Mouse (Mus musculus) CD8-positive naive resting alpha-beta T cell, adult 2 months (primary cell): ENCODE measurements around the gene B230217C12Rik.

Experiments
- DNase-seq, 2 experiments: peaks; one replicate each; pipeline ENCODE4 v3.0.0; 2022; ENCODE audit warnings: low read depth in 2 of 2, low spot score in 2 of 2

The B230217C12Rik gene

DNA sequence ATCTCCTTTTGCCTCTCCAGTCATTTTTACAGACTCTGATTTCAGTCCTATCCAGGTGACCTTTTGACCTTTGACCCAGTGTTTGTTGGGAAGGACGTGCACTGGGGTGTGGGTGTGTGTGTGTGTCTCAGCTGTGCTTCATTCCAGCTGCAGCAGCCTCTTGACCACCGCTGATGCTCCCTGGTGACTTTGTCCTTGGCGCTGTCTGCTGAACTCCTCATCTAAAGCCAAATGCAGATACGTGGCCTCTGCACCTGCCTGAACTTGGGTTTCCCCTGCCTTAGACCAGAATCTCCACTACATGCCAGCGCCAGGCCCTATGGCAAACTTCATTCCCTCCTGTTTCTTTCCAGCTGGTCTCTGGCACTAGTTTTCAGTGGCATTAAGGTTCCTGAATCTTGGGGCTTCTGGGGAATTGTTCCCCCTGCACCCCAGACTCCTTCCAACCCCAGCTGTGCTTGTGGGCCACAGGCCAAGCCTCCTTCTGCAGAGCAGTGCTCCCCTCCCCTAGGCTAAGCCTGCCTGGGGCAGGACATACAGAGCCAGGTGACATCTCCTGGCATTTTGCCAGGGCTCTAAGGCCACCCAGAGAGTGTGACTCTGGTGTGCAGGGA is 31.9 kb upstream of the B230217C12Rik start:
- no peak for DNase-seq

DNA sequence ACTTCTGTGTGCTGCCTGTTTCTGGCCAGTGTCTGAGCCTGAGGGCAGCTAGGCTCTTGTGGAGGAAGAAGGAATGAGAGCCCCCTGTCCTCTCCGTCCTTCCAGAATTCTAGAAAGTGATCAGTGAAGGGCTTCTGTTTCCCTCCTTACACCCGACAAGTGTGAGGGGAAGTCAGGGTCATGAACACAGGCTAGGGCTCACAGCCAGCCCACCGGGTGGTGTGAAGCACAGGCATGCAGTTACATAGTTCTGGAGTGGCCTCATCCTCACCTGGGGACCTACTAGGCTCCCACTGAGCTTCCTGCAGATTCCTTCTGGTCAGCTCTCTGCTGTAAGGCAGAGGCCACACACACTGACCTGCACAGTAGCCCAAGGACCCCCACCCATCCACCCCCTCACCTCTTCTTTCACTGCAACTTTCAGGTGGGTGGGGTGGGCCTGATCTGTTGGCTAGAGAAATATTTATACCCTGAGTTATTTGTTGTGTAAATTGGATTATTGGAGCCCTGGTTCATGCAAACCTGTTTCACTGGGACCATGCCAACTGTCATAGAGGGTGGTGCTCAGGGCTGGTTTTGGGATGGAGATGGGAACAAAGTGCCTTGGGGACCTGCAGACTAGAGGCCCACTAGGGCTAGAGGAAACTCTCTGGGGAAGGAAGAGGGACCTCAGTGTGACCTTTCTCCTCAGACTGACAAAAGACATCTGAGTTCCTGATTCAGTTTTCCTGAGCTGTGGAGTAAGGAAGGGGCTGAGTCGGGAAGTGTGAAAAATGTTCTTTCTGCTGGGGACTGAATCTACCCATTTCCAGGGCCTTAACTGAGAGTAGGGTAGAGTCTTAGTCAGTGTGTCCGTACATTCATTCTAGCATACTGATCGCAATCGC is 31.1 kb upstream of the B230217C12Rik start:
- no peak for DNase-seq

DNA sequence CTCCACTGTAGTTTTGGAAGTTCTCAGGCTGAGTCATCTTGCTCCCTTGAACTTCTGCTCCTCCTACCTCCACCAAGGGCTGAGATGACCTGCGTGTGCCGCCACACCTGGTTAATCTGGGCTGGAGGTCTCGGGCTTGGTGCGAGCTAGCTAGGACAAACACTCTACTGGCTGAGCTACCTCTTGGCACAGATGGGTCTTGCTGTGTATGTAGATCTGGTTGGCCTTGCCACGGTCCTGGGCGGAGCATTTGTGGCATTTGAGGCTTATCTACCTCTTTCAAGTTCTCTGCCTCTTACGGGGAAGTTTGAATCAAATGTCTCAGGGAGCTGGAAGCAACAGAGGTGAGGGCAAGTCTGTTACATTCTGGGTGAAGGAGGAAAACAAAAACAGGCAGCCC is 30.2 kb upstream of the B230217C12Rik start:
- peak; percentile 63 to 73 for DNase-seq

DNA sequence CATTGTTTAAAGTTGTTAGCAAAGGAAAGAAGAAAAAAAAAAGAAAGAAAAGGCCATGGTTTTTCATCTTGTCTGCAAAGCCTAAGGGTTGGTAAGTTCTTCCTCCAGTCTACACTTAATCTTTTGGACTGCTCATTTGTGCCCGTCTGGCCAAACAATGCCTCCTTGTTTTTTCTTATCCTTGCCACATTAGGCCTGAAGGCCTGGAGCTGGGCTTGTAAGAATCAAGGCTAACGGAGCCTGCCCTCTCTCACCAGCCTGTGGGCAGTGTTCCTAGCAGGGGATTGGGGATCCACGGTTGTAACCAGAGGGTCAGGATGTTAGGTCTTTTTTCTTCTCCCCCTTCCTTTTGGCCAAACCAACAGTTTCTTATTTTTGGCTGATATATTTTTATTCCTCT is 29.6 kb upstream of the B230217C12Rik start:
- no peak for DNase-seq

DNA sequence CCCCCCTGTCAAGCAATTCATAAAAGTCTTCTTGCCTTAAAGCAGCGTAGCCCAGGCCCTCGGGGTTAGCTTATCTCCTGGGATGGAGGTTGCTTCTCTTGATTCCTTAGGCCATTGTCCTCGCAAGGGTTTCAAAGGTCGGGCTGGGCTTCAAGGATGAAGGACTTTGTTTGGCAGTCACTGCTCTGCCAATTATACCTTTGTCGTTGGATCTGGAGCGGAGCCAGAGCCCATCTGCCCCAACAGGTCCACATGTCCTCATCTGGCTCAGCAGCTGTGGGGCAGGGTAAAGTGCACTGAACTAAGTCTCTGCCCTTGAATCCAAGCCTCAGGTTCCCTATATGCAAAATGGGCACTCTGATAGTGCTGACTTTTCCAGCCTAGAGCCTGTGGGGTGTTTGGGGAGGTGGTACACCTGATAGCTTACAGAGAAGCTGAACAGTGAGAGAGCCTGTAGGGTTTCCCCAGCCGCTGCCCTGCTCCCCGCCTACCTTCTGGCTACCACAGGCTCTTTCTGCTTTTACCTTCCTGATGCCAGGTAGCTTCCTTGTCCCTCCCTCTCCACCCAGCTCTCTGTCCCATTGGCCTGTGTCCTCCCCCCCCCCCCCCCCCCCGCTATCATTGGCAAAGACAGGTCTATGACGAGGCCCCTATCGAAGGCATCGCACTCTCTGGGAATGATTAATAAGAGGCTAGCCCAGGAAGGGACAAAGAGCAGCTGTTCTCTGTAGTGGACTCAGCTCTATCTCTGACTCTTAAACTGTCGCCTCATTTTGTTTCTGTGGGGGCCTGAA is 28.8 kb upstream of the B230217C12Rik start:
- DNase-seq: no peak

DNA sequence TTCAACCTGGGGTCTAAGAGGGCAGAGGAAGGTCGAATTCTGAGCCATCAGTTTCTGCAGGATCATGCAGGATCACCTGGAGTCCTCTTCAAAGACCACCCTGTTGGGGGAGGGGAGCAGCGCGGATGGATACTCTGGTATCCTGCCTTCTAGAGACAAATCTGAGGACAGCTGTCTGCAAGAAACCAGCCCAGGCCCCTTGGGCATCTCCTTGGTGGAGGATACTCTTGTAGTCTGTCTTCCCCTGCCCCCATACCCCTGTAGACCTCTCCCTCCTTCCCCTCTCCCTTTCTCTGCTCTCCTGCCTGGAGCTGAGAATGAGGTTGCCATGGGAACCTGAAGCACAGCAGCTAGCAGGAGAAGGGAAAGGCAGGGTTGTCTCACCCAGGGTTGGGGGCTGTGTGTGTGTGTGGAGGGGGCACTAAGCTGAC is 28.1 kb upstream of the B230217C12Rik start:
- no peak for DNase-seq

DNA sequence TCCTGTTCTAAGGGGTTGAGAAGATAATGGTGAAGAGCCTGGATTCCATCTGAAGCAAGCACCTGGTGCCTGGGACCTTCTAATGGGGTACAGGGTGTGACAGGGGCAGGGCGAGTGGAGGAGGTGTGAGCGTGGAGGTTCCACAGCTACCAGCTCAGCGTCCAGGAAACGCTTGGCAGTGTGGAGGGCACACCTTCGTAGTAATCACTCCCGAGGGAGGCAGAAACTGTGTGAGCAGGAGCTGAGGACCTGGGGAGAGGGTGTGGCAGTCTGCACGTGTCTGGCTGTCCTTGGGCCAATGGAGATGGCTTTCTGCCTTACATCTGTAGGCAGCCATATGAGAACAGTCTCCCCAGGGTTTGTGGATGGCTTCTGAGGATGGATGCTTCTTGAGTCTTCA is 27.5 kb upstream of the B230217C12Rik start:
- DNase-seq: no peak

DNA sequence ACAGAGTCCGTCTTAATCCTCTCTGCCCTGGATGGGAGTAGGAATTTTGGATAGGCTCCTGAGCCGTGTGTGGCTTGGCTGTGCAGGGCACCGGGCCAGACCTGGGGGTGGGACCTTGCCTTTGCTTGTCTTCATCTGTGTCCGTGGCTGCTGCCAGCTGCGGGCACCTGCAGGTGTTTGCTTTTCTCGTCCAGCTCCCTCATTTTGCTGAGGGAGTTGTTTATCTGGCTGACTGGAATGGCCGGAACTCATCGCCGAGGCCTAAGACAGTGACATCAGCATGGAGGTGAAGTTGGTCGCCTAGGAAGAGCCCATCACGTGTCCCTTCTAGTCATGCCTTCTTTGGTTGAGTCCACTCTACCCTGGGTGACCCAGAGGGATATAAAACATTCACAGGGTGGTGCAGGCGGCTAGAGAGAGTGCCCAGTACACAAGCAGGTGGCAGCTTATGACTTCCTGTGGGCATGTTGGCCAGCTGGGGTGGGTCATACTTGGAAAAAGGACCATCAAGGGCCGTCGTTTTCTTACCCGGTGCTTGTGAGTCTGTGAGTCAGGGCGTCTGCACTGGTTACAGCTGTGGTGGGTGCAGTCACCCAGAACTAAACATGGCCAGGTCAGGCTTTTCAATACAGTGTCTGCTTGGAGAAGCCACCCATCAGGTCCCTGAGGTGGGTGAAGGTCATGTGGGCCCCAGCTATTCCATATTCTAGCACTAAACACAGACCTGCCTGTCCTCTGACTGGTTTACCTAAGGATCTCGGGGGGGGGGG is 26.6 kb upstream of the B230217C12Rik start:
- no peak for DNase-seq

DNA sequence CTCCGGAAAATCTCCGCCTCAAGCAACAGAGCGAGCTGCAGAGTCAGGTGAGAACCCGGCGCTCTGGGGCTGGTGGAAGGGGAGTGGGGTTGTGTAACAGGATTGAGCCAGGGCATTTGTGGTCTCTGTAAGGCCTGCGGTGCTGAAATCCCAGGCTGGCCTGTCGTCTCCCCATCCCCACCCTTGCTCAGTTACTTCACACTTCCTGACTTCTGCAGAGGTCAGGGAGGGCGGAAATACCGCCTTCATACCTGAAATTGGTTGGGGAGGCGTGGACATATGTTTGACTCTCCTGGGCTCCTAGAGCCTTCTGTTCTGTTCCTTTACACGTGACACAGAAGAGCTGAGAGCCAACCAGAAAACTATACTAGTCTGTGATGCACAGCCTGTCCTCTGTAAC is 24.8 kb upstream of the B230217C12Rik start:
- DNase-seq: no peak

DNA sequence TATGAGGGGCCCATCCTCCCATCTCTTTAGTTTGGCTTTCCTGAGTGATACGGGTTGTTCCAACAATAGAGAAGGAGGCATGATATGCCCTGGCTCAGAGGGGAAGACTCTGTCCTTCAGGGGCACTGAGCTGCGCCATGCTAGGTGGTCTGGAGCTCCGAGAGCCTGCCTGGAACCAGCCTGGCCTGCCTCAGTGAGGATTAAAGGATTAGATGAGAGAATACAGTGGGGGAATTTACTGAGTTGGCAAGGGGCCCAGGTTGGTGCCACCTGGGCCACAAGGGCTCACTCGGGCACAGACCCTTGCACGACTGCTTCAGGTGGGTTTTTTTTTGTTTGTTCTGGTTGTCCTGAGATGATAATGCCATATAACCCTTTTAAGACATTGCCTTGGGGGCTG is 24.4 kb upstream of the B230217C12Rik start:
- no peak for DNase-seq

DNA sequence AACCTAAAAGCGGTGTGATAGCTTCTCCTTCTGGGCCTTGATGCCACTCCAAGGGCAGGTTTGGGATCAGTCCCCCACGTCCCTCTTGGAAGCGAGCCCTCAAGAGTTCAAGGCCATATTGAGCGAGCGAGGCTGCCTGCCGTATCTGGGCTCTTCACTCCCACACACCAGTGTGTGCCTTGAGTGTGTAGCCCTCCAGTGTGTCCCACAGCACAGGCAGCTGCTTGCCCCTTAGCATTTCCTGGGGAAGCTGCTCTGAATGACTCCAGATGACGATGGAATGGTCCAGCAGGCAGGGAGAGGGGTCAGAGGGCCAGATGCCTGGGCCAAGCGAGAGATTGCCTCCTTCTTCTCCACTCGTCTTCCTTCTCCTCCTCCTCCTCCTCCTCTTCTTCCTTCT is 23.7 kb upstream of the B230217C12Rik start:
- no peak for DNase-seq

DNA sequence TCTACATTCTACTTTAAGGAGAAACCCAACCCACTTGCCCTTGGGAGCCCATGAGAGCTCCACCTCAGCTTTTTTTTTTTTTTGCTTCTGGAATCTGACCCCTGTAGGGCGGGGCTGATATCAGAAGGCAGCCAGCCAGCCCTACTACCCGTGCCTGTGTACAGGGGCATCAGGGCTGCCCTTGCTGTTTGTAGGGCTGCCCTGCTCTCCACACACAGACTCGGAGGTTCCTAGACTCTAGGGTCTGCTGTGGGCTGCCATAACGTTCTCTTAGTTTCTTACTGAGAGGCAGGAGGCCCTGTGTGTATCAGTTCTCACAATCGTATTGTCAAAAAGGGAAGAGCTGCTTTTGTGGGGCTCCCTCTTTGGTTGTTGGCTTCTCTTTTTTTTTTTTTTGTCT is 23.2 kb upstream of the B230217C12Rik start:
- no peak for DNase-seq

DNA sequence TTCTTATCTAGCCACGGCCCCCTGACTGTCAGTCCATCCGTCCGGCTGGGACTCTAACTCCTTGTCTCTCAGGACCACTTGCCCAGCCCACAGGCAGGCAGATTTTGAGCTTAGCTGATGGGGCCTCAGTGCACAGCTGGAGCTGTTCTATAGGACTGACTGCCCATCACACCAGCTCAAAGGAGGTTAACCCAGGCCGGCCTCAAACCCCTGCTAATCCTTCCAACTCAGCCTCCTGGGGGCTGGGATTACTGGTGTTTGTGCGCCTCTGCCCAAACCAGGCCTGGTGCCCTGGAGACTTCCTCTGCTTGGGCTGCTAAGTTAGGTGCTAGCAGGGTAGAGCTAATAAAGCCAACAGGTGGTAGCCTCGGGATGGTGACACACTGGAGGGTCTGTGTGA is 22.6 kb upstream of the B230217C12Rik start:
- no peak for DNase-seq

DNA sequence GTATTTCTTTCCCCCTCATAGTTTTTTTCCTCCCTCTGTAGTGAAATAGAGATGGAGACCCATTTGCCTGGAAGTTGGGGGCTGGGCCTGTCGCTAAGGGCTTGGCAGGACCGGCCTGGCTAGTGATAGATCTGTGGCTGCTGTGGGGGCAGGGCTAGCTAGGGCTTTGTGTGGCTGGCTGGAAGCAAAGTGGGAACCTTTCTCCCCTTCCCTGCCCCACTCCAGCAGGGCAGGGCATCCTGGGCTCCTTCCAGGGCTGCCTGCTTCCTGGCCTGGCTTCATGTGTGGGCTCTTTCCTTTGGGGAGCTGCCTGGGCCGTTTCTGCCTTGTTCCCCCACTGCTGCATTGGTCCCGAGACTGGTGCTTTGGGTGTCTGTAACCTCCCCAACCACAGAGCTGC is 22.0 kb upstream of the B230217C12Rik start:
- no peak for DNase-seq

DNA sequence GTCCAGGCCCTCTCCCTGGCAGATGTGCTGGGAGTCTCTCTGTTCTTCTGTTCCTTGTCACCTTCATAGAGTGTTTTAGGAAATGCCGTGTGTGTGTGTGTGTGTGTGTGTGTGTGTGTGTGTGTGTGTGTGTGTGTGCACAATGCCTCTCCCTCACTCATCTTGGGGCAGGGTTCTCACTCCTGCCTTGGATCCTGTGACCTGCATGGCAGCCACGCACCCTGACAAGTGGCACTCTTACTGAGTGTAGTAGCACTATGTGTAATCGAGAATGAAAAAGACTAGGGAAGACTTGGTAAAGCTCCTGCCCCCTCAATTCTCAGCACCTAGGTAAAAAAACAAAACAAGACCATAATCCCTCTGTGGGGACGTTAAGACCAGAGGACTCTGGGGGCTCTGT is 21.5 kb upstream of the B230217C12Rik start:
- no peak for DNase-seq

DNA sequence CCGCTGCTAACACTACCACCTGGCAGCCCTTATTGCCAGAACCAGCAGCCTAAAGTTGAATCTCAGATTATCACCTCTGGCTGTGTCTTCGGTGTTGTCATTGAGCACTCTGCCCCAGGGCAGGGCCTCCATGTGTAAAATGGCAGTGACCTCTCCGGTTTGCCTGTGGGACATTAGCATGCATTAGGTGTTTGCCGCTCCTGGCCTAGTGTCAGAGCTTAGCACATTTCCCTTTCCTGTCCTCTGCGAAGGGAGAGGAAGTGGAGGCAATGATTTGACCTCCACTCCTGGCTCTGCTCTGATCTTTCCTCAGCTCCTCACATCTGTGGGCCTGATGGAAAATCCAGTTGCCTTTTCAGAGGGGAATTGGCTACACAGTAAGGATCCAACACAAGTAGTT is 20.7 kb upstream of the B230217C12Rik start:
- DNase-seq: no peak

DNA sequence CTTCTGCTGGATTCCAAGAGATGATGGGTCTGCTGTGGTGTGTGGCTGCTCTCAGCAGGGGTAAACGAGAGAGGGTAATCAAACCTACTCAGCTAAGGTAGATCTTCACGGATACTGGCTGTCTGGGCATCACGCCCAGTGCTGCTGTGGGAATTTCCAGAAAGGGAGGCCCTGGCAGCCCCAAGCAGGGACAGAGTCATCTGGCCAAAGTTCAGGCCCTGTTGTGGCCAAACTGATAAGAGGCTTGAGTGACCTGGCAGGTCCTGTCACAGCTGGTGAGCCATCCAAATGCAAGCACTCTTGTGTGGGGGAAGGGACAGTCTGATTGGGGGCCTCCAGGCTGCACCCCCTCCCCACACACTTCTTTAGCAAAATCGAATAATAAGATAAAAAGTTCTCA is 19.7 kb upstream of the B230217C12Rik start:
- DNase-seq: no peak

DNA sequence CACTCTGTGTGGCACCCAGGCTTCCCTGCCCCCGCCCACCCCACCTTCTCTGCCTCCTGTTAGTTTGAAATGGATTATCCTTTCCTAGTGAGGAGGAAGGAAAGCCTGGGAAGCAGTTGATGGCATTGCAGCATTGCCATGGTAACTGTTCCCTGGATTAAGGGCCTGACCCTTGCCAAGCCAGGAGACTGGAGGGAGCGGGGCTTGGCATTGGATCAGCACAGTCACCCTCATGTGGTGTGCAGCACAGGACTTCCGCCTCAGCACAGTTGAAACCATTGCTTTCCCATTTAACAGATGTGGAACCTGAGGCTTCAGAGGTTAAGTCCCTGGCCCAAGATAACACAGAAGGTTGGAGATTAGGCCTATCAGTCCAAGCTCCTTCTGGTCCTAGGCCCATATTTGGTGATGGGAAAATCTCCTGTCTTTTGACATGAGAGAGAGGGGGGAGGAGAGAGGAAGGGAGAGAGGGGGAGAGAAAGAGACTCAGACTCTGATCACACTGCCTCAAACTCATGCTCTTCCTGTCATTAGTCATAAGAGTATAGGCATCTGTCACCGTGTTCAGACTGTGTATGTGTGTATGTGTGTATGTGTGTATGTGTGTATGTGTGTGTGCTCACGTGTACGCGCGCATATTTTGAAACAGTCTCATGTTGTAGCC is 19.0 kb upstream of the B230217C12Rik start:
- no peak for DNase-seq

DNA sequence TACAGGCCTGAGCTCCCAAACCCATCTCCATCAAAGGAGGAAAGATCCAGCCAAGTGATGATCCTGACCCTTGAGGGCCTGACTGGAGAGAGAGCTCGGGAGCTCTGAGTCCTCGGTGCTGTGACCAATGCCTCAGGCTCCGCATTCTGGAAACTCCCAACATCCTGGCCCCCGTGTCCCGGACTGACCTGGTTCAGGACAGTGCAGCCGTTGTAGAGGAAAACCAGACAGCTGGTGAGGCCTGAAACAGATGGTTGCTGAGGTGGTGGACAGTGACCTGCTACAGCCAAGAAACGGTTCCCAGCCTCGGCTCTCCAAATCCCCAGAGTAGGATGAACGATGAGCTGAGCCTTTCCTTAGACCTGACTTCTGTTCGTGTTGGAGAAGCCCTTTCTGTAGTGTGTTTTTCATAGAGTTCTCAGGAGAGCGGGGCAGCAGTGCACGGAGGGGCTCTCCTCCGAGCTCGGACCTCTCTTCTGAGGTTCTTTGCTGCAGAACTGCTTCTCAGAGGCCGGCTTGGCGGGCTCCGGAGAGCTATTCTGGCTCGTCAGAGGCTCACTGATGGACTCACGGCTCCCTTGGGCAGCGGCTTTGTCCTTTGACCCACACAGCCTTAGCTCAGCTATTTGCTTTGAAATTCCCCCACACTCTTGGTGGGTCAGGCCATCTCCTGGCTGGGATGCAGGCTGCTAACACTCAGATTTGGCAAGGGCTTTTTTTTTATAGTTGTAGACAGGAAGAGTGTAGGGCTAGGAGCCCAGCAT is 17.6 kb upstream of the B230217C12Rik start:
- DNase-seq: no peak

DNA sequence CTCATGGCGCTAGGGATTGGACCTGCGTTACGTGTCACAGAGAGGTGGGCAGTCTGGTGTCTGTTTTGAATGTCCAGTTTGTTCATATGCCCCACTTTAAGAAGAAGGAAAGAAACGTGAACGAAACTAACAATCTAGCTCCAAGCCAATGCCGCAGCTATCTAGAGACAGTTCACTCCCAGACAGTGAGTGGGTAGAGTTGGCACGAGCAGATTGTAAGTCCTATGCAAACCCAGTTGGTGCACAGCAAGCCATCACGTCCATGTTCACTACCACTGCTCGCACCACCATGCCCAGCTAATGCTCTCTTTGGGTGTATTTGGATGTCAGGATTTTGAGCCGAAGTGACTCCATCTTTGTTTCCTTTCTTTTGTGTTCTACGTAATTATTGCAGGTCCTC is 16.4 kb upstream of the B230217C12Rik start:
- DNase-seq: no peak
